Mouse (Mus musculus) E14TG2a.4 (cell line): Measurements from ENCODE around the gene Irx5.

Experiments used
- CTCF ChIP-seq: conservative IDR thresholded peaks from 2 replicates; pipeline ENCODE4 v1.5.1; 2014; ENCODE audit warnings: low read length
- NANOG ChIP-seq: IDR thresholded peaks from 2 replicates; pipeline ENCODE4 v1.6.1; 2014; ENCODE audit warnings: borderline replicate concordance, low read length, mixed read lengths
- POU5F1 ChIP-seq: IDR thresholded peaks from 2 replicates; pipeline ENCODE4 v1.6.1; 2014; ENCODE audit warnings: low read length, borderline replicate concordance

DNA sequence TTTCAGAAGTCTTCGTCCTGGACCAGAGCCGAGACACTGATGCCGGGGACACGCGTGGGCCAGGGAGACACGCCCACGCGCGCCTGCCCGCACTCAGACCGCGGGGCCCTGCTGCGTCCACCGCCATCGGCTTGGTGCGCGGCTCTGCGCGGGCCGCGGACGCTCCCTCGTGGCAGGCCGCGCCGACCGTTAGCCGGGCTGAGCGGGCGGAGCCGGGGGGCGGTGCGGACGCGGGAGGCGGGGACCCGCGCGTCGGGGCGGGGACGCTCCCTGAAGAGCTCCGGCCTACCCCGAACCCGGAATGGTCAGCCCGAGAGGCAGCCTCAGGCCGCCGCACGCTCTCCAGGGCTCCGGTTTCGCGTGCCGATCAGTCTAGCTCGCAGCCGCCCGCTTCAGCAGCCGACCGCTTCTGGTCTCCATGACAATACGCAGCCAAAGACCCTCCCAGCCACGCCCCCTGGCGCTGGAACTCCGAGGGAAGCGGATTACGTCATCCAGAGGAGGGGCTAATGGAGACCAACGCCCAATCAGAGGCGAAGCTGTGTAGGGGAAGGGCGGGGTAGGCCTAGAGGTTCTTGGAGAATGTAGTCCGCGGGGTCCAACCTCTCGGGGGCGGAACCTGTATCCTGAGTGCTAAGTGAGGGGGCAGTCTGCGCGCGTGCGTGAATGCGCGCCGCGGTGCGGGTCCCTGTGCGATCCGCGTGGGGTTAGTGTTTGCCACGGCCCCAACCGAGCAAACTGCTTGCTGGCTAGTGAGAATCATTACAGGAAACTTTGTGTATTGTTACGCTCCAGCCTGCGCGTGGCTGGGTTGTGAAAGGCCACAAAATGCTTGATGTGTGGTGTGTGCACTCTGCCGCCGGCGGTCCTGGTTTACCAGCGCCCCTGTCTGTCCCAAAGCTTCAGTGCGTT is 1.5 kb upstream of the Irx5 start:
- TF ChIP-seq CTCF, result no peak
- TF ChIP-seq POU5F1, result no peak
- no peak for TF ChIP-seq NANOG
